Mouse (Mus musculus) embryonic facial prominence, embryonic 12.5 days (tissue): Measurements from ENCODE around the gene Prkca. TPM values are rescaled to one million over a fixed set of nuclear protein-coding genes. Genes with fewer than 3 reads are reported as not detected.

Experiments used
- ATAC-seq: fragments of 200-750 bp; cut with Nextera tagmentation; 2 replicates; pipeline ENCODE4 v1.8.0; 2017; ENCODE audit not compliant: insufficient number of reproducible peaks, insufficient read depth, low FRiP score, low TSS enrichment
- H3K27ac ChIP-seq: fragments of 300-500 bp; sonication (generic); 2 replicates; pipeline ENCODE4 v1.5.1; 2016; ENCODE audit warnings: mild to moderate bottlenecking
- H3K27me3 ChIP-seq: fragments of 300-500 bp; sonication (generic); 2 replicates; pipeline ENCODE4 v1.6.1; 2016; ENCODE audit warnings: mild to moderate bottlenecking, moderate library complexity
- H3K36me3 ChIP-seq: fragments of 300-500 bp; sonication (generic); 2 replicates; pipeline ENCODE4 v1.6.1; 2016; ENCODE audit warnings: mild to moderate bottlenecking
- H3K4me1 ChIP-seq: fragments of 300-500 bp; sonication (generic); 2 replicates; pipeline ENCODE4 v1.6.1; 2016
- H3K4me2 ChIP-seq: fragments of 300-500 bp; sonication (generic); replicated peaks from 2 replicates; pipeline ENCODE4 v1.6.1; 2016; ENCODE audit warnings: mild to moderate bottlenecking, moderate library complexity
- H3K4me3 ChIP-seq: fragments of 300-500 bp; sonication (generic); 2 replicates; pipeline ENCODE4 v1.5.1; 2016; ENCODE audit warnings: mild to moderate bottlenecking
- H3K9ac ChIP-seq: fragments of 300-500 bp; sonication (generic); 2 replicates; pipeline ENCODE4 v1.6.1; 2016; ENCODE audit warnings: mild to moderate bottlenecking, moderate library complexity
- H3K9me3 ChIP-seq: fragments of 300-500 bp; sonication (generic); 2 replicates; pipeline ENCODE4 v1.6.1; 2016; ENCODE audit warnings: mild to moderate bottlenecking, moderate library complexity
- WGBS: fragments of 180-500 bp; shearing (Covaris S2); methylation state at CpG from one replicate; pipeline ENCODE4 v1.1.7; 2016; 5-methylcytosine and 5-hydroxymethylcytosine counted together
- polyA plus RNA-seq: library from polyadenylated mRNA; unstranded; fragments of >200 nt; fragmentation: Nextera tagmentation; extraction: Ambion mirVana; gene quantifications from 2 replicates; pipeline ENCODE4 v1.2.1, GENCODE M21; 2016

Prkca gene
- polyA plus RNA-seq, 1 experiment from 2014 or later, result 8.5 TPM

DNA sequence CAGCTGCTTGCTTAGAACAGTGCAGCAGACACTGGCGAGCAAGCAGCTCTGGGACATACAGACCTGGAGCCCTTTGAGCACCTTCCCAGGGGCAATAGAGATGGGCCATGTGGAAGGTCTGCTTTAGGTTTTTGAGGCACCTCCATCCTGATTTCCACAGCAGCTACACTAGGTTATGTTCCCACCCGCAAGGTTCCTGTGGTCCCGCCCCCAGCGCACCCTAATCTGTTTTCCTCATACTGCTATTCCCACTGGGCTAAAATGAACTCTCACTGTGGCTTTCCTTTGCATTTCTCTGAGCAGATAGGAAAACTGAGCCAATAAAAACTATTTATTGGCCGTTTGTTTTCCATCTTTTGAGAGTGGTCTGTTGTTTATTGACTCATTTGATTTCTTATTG, 308.0 kb downstream of the Prkca start:
- Histone ChIP-seq H3K36me3 (no peaks in the 10 kb centered on the region), H3K4me1 (peaks cover 10% of the 10 kb centered on the region; the same call in 1 of the 2 replicates), H3K4me2 (no peak overlapping the region), H3K4me3 (no peak overlapping the region), H3K9ac (no peak overlapping the region), H3K27ac (no peak overlapping the region), H3K27me3 (no peaks in the 10 kb centered on the region), H3K9me3 (no peaks in the 10 kb centered on the region)
- WGBS, result 85% methylated on average over 5 of the region's 5 CpGs
- ATAC-seq, result no peak

- WGBS, result 26% methylated on average over 7 of the region's 7 CpGs
- no peaks in the 10 kb centered on the region for H3K36me3 ChIP-seq
- no peak overlapping the region for H3K9ac ChIP-seq
- ATAC-seq, result no peak
- H3K27me3 ChIP-seq, result no peaks in the 10 kb centered on the region
- H3K9me3 ChIP-seq, result no peaks in the 10 kb centered on the region
- no peak overlapping the region for H3K4me2 ChIP-seq
- H3K27ac ChIP-seq, result no peak overlapping the region
- no peak overlapping the region for H3K4me3 ChIP-seq
- H3K4me1 ChIP-seq, result peaks cover 10% of the 10 kb centered on the region; the same call in 1 of the 2 replicates
These were observed 309.4 kb downstream of the Prkca start for GRCm38 (mm10) chr11:108034376-108034775.

DNA sequence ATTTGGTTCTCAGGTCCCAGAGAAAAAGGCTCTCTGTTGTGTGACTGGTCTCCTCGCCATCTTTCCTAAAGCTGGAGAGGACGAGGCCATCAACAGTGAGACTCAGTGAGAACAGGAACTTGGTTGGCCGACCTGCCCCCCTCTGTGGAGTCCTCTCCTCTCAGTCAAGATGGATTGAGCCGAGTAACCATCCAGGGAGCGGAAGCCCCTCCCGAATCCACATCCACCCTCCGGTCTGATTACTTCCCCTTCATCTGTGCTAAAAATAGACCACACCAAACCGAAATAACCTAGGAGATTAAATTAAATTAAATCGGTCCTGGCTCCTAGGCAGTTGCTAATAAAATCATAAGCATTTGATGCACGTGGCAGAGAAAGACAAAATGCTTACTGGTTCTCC, 311.2 kb downstream of the Prkca start:
- Histone ChIP-seq H3K9me3 (no peaks in the 10 kb centered on the region), H3K4me1 (0 out of 2 replicates have a peak, but pooled peaks cover 2% of the 10 kb centered on the region), H3K4me2 (no peak overlapping the region), H3K4me3 (no peak overlapping the region), H3K27me3 (no peaks in the 10 kb centered on the region), H3K27ac (no peak overlapping the region), H3K36me3 (no peaks in the 10 kb centered on the region), H3K9ac (no peak overlapping the region)
- WGBS, result 56% methylated on average over 10 of the region's 10 CpGs
- ATAC-seq, result no peak

- Histone ChIP-seq H3K9me3 (no peaks in the 10 kb centered on the region), H3K4me1 (0 out of 2 replicates have a peak, but pooled peaks cover 2% of the 10 kb centered on the region), H3K36me3 (no peaks in the 10 kb centered on the region), H3K27me3 (no peaks in the 10 kb centered on the region), H3K4me2 (no peak overlapping the region), H3K9ac (no peak overlapping the region), H3K27ac (no peak overlapping the region), H3K4me3 (no peak overlapping the region)
- 51% methylated on average over 10 of the region's 10 CpGs for WGBS
- no peak for ATAC-seq
These were observed 312.6 kb downstream of the Prkca start for GRCm38 (mm10) chr11:108030956-108031604.

- Histone ChIP-seq H3K4me3 (no peak overlapping the region), H3K4me2 (no peak overlapping the region), H3K9ac (no peak overlapping the region), H3K27ac (no peak overlapping the region), H3K4me1 (0 out of 2 replicates have a peak, but pooled peaks cover 2% of the 10 kb centered on the region), H3K36me3 (no peaks in the 10 kb centered on the region), H3K27me3 (no peaks in the 10 kb centered on the region), H3K9me3 (no peaks in the 10 kb centered on the region)
- ATAC-seq, result no peak
- WGBS, result 94% methylated on average over 11 of the region's 11 CpGs
These were observed 314.4 kb downstream of the Prkca start for GRCm38 (mm10) chr11:108029321-108029720.

DNA sequence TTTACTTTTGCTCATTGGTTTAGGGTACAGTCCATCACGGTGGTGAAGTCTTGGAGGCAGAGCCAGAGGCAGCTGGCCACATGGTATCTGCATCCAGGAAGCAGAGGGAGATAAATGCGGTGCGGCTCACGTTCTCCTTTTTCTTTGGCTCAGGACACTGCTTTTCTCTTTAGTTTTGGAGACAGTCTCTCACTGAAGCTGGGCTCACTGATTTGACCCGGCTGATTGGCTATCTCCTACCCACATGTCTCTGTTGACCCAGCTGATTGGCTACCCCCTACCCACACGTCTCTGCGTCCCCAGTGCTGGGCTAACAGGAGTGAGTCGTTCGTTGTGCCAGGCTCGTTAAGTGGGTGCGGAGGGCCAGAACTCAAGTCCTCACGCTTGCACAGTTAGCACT, 315.3 kb downstream of the Prkca start:
- H3K27ac ChIP-seq, result no peak overlapping the region

DNA sequence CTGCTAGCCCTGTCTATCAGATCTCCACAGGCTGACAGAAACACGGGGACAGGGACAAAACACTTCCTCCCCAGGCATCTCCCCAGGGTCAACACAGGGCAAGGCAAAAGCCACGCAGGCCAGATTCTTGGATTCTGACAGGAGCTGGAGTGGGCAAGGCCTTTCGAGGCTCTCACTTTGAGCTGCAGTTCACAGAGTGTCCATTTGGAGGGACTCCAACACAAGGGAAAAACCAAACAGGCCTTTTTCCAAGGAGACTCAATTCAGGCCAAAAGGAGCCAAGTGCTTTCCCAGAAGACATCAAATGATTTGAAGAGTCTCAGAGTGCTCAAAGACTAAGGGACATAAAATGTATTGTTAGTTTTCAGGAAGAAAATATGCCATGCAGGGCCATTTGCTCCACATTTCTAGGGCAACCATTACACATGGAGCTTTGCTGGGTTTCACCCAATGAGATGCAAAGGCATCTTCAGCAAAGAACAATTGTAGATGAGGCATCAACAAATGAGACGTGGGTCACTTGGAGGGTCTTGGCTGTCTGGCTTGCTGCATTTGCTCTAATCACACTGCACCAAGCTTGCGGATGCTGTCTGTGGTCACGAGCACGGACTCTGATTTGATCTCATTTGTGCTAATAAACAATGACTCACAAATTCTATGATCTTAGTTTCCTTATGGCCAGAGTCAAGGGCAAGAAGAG, 317.9 kb downstream of the Prkca start:
- no peak overlapping the region for H3K4me2 ChIP-seq
- H3K27ac ChIP-seq, result no peak overlapping the region
- no peaks in the 10 kb centered on the region for H3K4me1 ChIP-seq
- H3K9ac ChIP-seq, result no peak overlapping the region
- H3K4me3 ChIP-seq, result no peak overlapping the region
- WGBS, result 55% methylated on average over 7 of the region's 7 CpGs
- no peak for ATAC-seq
- H3K9me3 ChIP-seq, result no peaks in the 10 kb centered on the region
- no peaks in the 10 kb centered on the region for H3K36me3 ChIP-seq
- H3K27me3 ChIP-seq, result no peaks in the 10 kb centered on the region

More for the DNA sequence above, 315.3 kb downstream of the Prkca start:
- 70% methylated on average over 12 of the region's 12 CpGs for WGBS
- Histone ChIP-seq H3K4me3 (no peak overlapping the region), H3K9ac (no peak overlapping the region), H3K4me1 (0 out of 2 replicates have a peak, but pooled peaks cover 2% of the 10 kb centered on the region), H3K4me2 (no peak overlapping the region), H3K27me3 (no peaks in the 10 kb centered on the region), H3K36me3 (no peaks in the 10 kb centered on the region), H3K9me3 (no peaks in the 10 kb centered on the region)
- no peak for ATAC-seq

- Histone ChIP-seq H3K27me3 (no peaks in the 10 kb centered on the region), H3K4me2 (no peak overlapping the region), H3K4me1 (no peaks in the 10 kb centered on the region), H3K4me3 (no peak overlapping the region), H3K9me3 (no peaks in the 10 kb centered on the region), H3K9ac (no peak overlapping the region), H3K36me3 (no peaks in the 10 kb centered on the region), H3K27ac (no peak overlapping the region)
- ATAC-seq, result no peak
- 68% methylated on average over 14 of the region's 14 CpGs for WGBS
These were observed 320.5 kb downstream of the Prkca start for GRCm38 (mm10) chr11:108023188-108023587.

- H3K36me3 ChIP-seq, result no peaks in the 10 kb centered on the region
- 51% methylated on average over 3 of the region's 3 CpGs for WGBS
- no peaks in the 10 kb centered on the region for H3K27me3 ChIP-seq
- no peak overlapping the region for H3K4me3 ChIP-seq
- H3K9ac ChIP-seq, result no peak overlapping the region
- H3K4me1 ChIP-seq, result no peaks in the 10 kb centered on the region
- no peak for ATAC-seq
- no peak overlapping the region for H3K4me2 ChIP-seq
- no peaks in the 10 kb centered on the region for H3K9me3 ChIP-seq
- H3K27ac ChIP-seq, result no peak overlapping the region
These were observed 322.8 kb downstream of the Prkca start for GRCm38 (mm10) chr11:108020889-108021288.

GRCm38 (mm10) chr11:108015284-108015683, 328.4 kb downstream of the Prkca start:
- H3K4me3 ChIP-seq, result no peak overlapping the region
- no peak for ATAC-seq
- WGBS, result 84% methylated on average over 5 of the region's 5 CpGs

DNA sequence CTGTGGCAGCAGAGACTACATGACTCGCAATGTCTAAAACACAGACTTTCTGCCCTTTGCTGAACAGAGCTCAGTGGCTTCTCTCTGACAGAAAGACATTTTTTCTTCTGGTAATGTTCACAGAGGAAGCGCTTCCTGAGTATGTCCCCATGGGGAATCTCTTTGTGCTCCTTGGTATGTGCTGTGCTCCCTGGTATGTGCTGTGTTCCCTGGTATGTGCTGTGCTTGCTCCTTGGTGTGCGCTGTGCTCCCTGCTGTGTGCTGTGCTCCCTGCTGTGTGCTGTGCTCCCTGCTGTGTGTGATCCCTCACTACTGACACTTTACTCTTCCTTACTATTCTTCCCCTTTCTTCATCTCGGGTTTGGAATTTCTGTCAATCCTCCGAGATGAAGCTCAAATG, 330.3 kb downstream of the Prkca start:
- Histone ChIP-seq H3K4me1 (peaks cover 8% of the 10 kb centered on the region; the same call in 1 of the 2 replicates), H3K27ac (no peak overlapping the region), H3K36me3 (no peaks in the 10 kb centered on the region), H3K9ac (no peak overlapping the region), H3K4me2 (no peak overlapping the region), H3K27me3 (no peaks in the 10 kb centered on the region), H3K9me3 (no peaks in the 10 kb centered on the region), H3K4me3 (no peak overlapping the region)
- ATAC-seq, result no peak
- 58% methylated on average over 5 of the region's 5 CpGs for WGBS

More at GRCm38 (mm10) chr11:108015284-108015683, 328.4 kb downstream of the Prkca start:
- Histone ChIP-seq H3K36me3 (no peaks in the 10 kb centered on the region), H3K9me3 (no peaks in the 10 kb centered on the region), H3K4me1 (peaks cover 8% of the 10 kb centered on the region; the same call in 1 of the 2 replicates), H3K27me3 (no peaks in the 10 kb centered on the region), H3K9ac (no peak overlapping the region), H3K4me2 (no peak overlapping the region), H3K27ac (no peak overlapping the region)

GRCm38 (mm10) chr11:108010465-108010864, 333.3 kb downstream of the Prkca start:
- Histone ChIP-seq H3K4me2 (no peak overlapping the region), H3K27ac (no peak overlapping the region), H3K9me3 (no peaks in the 10 kb centered on the region), H3K4me3 (no peak overlapping the region), H3K27me3 (no peaks in the 10 kb centered on the region), H3K4me1 (peaks cover 8% of the 10 kb centered on the region; the same call in 1 of the 2 replicates), H3K36me3 (no peaks in the 10 kb centered on the region), H3K9ac (no peak overlapping the region)
- WGBS, result 77% methylated on average over 4 of the region's 4 CpGs
- ATAC-seq, result no peak
